Mouse (Mus musculus): ENCODE measurements at regions not wholly inside any gene's neighbourhood (a gene's known extent, or its start where the extent isn't known, plus 50 kb on each side); places are given as distances from the start of the nearest gene placed in this dataset.
A peak's percentile ranks its signal among the peaks of the same experiment; 100 is the strongest.

GRCm38 (mm10) chr3:144137483-144137882 lies 67.5 kb downstream of the Lmo4 start:
- DNase-seq = no peak

DNA sequence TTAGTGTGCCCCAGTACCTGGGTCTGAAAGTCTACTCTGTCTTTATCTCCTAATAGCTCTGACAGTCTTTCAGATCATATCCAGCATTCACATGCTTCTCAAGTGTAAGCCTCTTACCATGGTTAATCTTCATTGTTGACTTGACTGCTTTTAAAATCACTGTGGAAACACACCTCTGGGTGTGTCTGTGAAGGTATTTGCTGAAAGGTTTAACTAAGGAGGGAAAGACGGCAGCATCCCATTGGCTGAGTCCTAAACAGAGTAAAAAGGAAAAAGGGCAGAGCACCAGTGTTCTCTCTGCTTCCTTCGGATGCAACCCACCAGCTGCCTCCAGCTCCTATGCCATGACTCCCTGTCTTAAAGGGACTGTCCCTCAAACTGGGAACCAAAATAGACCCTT lies 68.6 kb downstream of the Lmo4 start:
- no peak for DNase-seq

DNA sequence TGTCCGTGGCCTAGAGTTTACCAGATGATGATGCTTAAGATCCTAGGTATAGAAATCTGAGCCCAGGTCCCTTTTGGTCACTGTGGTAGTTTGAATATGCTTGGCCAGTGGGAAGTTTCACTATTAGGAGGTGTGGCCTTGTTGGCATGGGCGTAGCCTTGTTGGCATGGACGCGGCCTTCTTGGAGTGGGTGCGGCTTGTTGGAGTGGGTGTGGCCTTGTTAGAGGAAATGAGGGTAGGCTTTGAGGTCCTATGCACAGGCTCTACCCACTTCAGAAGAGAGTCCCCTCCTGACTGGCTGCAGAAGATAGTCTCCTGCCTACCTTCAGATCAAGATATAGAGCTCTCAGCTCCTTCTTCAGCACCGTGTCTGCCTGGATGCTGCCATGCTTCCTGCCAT lies 69.4 kb downstream of the Lmo4 start:
- no peak for DNase-seq

DNA sequence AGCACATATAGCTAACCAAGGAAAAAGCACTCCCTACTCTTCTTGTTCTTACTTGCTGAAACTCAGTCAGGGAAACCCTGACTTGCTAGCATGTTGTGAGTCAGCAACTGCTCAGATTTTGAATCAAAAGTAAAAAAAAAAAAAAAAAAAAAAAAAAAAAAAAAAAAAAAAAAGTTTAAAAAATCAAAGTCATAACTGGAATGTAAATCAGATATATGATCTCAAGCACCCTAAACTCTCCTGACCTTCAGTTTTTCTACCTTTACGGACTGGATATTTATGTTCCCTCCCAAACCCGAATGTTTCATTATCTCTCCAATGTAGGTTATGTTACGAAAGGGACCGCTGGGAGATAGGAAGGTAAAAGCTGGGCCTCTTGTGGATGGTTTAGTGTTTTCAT lies 77.0 kb downstream of the Lmo4 start:
- no peak for DNase-seq

DNA sequence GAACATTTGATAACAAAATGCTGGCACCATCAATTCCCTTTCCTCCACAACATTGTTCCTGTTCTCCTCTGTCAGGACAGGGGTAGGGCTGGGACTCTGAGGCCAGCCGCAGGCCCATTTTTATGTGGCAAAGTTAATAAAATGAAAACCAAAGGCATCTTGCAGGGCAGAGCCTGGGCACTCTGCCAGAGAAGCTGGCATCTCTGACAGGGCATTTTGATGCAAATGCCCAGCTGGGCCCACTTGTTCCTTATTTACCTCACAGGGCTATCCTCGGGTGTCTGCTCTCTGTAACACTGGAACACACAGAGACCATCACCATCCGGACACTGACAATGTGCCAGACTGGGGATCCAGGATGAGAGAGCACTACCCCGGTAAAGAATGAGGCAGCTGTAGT lies 80.7 kb downstream of the Lmo4 start:
- DNase-seq = no peak

DNA sequence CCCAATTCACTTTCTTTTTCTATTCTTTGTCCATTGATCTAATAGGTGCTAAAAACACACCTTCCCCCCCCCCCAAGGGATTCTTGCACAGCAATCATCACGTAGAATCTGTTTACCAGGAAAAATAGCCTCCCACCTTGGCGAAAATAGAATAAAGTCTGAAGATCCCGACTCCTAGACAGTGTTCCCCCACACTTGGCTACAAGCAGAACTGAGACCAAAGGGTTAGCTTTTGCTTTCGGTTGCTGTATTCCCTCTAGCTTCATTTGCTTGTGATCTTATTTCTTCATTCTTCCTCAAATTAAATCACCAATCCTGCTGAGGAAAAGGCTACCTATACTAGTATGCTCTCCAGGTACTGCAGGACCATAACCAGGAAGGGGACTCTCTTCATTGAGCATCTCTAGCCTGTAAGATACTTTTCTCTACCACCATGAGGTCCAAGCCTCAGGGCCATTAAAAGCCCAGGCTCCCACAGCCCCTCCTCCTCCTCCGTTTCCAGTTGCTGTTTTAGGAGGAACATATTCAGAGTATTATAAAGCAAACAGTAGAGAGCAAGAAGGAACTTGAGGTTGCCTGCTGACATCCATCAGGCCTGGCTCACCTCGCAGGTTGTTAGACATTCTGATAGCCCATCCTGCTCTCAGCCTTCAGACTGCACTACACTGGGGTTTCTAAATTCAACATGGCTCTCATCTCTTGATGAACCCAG lies 81.5 kb downstream of the Lmo4 start:
- no peak for DNase-seq

- DNase-seq = no peak
These were observed 85.9 kb downstream of the Lmo4 start for GRCm38 (mm10) chr3:144119076-144119475.

GRCm38 (mm10) chr3:144113672-144114645 lies 91.1 kb downstream of the Lmo4 start:
- DNase-seq = no peak

- DNase-seq = no peak
These were observed 94.5 kb downstream of the Lmo4 start for GRCm38 (mm10) chr3:144110331-144111080.

GRCm38 (mm10) chr3:144109769-144110168 lies 95.3 kb downstream of the Lmo4 start:
- DNase-seq = no peak

- DNase-seq = no peak
These were observed 96.7 kb downstream of the Lmo4 start for GRCm38 (mm10) chr3:144108310-144108709.

DNA sequence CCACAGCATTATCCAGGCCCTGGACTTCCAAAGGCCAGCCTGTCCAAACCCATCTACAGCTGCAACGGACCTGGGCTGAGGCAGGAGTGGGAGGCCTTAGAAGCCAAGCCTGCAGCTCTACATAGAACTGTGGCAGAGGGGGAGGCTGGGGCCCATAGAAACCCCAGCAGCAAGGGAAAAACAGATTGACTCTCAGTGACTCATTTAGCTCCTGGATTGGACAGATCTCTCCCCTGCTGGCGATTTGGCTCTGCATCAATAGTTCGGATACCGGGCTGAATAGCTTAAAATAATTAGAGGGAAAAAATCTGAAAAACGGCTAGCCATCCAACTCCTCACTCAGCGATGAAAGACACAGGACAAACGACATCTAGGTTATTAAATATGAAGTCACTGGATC lies 97.4 kb downstream of the Lmo4 start:
- DNase-seq = peak; percentile 35

GRCm38 (mm10) chr3:144104366-144104765 lies 100.7 kb downstream of the Lmo4 start:
- DNase-seq = no peak

- DNase-seq = no peak
These were observed 105.6 kb downstream of the Lmo4 start for GRCm38 (mm10) chr3:144099444-144099843.

- no peak for DNase-seq
These were observed 106.3 kb downstream of the Lmo4 start for GRCm38 (mm10) chr3:144098762-144099161.

DNA sequence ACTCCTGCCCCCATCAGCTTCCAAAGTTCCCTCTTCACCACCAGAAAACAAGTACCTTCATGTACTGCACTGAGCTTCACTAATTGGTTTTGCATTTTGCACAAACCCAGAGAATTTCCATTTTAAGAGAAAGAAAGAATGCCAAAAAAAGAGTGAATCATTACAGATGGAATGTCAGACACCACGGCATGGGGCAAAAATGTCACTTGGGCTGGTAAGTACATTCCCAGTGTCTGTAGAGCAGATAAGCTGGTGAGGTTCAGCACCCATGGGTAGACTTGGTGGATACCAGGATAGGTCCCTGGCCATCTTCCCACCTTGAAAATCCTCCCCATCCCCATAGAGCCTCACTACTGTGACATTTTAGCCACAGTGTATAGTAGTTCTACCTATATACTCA lies 113.8 kb downstream of the Lmo4 start:
- no peak for DNase-seq

DNA sequence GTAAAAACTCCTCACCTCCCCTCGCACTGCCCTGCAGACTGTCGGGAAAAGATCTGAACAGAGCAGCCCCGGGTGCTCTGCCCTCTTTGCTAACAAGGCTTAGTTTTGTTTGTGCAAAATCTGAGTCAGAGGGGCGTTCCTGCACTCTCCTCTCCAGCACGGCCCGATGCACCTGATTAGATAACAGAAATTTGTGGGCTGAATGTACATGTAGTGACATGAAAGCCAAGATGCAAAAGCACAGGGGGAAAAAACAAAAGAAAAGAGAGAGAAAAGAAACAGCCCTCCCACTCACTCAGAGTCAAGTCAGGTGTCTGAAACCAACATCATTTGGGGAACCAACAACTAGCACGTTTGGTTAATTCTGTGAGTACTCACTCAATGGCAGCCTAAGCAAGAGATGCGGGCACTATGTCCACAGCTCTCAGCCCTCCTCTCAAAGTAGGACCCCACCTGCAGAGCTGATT lies 115.2 kb downstream of the Lmo4 start:
- DNase-seq = no peak

GRCm38 (mm10) chr3:144088261-144088884 lies 116.6 kb downstream of the Lmo4 start:
- DNase-seq = no peak

- DNase-seq = no peak
These were observed 117.2 kb downstream of the Lmo4 start for GRCm38 (mm10) chr3:144087771-144088170.

GRCm38 (mm10) chr3:144086176-144086575 lies 118.8 kb downstream of the Lmo4 start:
- DNase-seq = no peak

DNA sequence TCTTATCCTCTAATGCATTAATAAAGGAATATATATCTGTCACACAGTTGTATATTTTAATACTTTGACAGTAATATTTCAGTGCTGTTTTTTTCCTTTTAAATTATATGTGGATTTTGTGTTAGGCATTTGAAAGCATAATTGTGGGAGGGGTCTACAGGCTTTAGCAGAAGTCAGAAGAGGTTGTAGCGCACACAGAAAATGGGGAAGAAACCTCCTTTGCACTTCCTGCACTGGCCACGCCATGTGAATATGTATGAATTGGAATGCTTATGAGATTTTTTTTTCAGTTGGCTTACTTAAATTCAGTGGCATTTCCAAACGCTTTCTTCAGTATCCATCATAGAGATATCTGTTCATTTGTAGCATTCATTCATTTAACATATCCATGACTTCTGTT lies 125.1 kb downstream of the Lmo4 start:
- no peak for DNase-seq

- no peak for DNase-seq
These were observed 126.7 kb downstream of the Lmo4 start for GRCm38 (mm10) chr3:144078198-144078935.

All from heart, postnatal 4 days (tissue).